Mouse (Mus musculus): ENCODE data around the gene Klhdc9. TPM values are rescaled to one million over a fixed set of nuclear protein-coding genes. Genes with fewer than 3 reads are reported as not detected.

Klhdc9 gene
- polyA plus RNA-seq (2015; fragmentation: Nextera tagmentation; extraction: Ambion mirVana): 4.2 and 4.6 TPM in 2 replicates

DNA sequence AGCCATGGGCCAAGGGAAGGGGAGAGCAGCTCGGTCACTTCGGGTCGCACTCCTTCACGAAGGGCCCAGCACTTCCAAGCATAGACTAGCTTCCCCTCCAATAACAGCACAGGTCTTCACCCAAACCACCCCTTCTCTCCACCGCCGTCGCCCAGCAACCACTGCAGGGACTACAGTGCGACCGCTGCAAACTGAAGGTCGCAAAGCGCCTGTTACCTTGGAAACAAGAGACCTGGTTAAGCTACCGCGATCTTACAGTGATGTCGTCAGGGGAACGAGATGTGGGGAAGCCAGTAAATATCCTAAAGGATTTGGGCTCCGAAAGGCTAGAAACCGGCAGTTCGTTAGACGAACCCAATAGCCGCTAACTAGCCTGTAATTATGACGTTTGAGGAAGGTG lies at the start of gene Klhdc9:
Gene Klhdc9, minus strand, starts transcription at position 143 of the 400 bp plus-strand sequence.
- peaks cover 26% of the 10 kb centered on the region for H3K36me3 ChIP-seq
- WGBS: 1% methylated on average over 21 of the region's 21 CpGs

DNA sequence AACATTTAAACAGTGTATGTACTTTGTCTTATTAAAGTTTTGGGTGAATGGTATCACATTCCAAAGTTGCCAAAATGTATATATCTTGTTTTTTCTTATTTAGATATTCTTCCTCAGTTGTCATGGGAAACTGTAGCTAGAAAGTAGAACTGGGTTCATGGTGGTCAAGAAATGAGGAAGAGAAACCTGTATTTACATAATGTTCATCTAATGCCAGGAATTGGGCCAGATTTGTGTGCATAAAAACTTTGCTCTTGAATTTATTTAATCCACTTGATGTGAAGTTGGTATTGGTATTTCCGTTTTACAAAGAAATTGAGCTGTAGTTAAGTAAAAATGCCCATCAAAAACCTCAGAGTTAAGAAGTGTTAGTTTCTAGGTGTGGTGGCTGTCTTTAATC lies 49.6 kb upstream of the Klhdc9 start:
- Histone ChIP-seq H3K9ac (replicated peaks) (no peak overlapping the region), H3K27me3 (peaks cover 27% of the 10 kb centered on the region), H3K27ac (no peak overlapping the region), H3K4me3 (replicated peaks) (no peak overlapping the region), H3K9me3 (no peaks in the 10 kb centered on the region), H3K4me2 (replicated peaks) (no peak overlapping the region), H3K36me3 (peaks cover 13% of the 10 kb centered on the region), H3K4me1 (replicated peaks) (peaks cover 23% of the 10 kb centered on the region)
- WGBS: 89% methylated on average over 1 of the region's 1 CpGs
- ATAC-seq: no peak

More for the DNA sequence above, at the start of gene Klhdc9:
- Histone ChIP-seq H3K27ac (peak within 1 kb of the TSS; percentile 83), H3K9ac (replicated peaks) (peak within 1 kb of the TSS; percentile 76), H3K27me3 (no peaks in the 10 kb centered on the region), H3K4me3 (replicated peaks) (peak within 1 kb of the TSS; percentile 50), H3K4me2 (replicated peaks) (peak within 1 kb of the TSS; percentile 80), H3K9me3 (no peaks in the 10 kb centered on the region), H3K4me1 (replicated peaks) (peaks cover 19% of the 10 kb centered on the region)
- peak; percentile 97 for ATAC-seq

DNA sequence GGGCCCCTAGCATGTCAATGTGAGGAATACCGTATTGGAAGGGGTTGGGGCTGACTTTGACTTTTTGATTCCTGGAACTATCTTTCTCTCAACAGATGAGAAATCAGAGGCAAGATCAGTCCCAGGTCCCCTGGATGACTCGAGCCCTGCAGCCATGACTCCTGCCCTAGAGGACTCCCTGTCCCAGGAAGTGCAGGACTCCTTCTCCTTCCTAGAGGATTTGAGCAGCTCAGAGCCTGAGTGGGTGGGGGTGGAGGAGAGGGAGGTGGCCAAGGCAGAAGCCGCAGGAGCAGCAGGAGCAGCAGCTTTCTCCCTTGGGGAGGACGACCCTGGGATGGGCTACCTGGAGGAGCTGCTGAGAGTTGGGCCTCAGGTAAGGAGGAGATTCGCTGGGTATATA lies 46.7 kb upstream of the Klhdc9 start:
- Histone ChIP-seq H3K4me2 (replicated peaks) (no peak overlapping the region), H3K27me3 (peaks cover 27% of the 10 kb centered on the region), H3K9me3 (no peaks in the 10 kb centered on the region), H3K4me3 (replicated peaks) (no peak overlapping the region), H3K4me1 (replicated peaks) (no peaks in the 10 kb centered on the region), H3K9ac (replicated peaks) (no peak overlapping the region), H3K27ac (no peak overlapping the region), H3K36me3 (no peaks in the 10 kb centered on the region)
- 77% methylated on average over 5 of the region's 5 CpGs for WGBS
- ATAC-seq: no peak

GRCm38 (mm10) chr1:171402991-171403390 lies 42.4 kb upstream of the Klhdc9 start:
- 85% methylated on average over 6 of the region's 9 CpGs for WGBS
- no peak for ATAC-seq
- no peak overlapping the region for H3K4me2 ChIP-seq (replicated peaks)

GRCm38 (mm10) chr1:171401821-171402220 lies 41.2 kb upstream of the Klhdc9 start:
- no peaks in the 10 kb centered on the region for H3K36me3 ChIP-seq
- H3K27ac ChIP-seq: no peak overlapping the region
- H3K4me2 ChIP-seq (replicated peaks): no peak overlapping the region
- WGBS: 80% methylated on average over 4 of the region's 4 CpGs
- no peak overlapping the region for H3K4me3 ChIP-seq (replicated peaks)
- ATAC-seq: no peak
- 0 out of 2 replicates have a peak, but pooled peaks cover 5% of the 10 kb centered on the region for H3K27me3 ChIP-seq
- no peak overlapping the region for H3K9ac ChIP-seq (replicated peaks)
- no peaks in the 10 kb centered on the region for H3K4me1 ChIP-seq (replicated peaks)
- H3K9me3 ChIP-seq: no peaks in the 10 kb centered on the region

More at GRCm38 (mm10) chr1:171402991-171403390, 42.4 kb upstream of the Klhdc9 start:
- Histone ChIP-seq H3K9me3 (no peaks in the 10 kb centered on the region), H3K27ac (no peak overlapping the region), H3K4me3 (replicated peaks) (no peak overlapping the region), H3K27me3 (peaks cover 14% of the 10 kb centered on the region), H3K4me1 (replicated peaks) (no peaks in the 10 kb centered on the region), H3K9ac (replicated peaks) (no peak overlapping the region), H3K36me3 (no peaks in the 10 kb centered on the region)

DNA sequence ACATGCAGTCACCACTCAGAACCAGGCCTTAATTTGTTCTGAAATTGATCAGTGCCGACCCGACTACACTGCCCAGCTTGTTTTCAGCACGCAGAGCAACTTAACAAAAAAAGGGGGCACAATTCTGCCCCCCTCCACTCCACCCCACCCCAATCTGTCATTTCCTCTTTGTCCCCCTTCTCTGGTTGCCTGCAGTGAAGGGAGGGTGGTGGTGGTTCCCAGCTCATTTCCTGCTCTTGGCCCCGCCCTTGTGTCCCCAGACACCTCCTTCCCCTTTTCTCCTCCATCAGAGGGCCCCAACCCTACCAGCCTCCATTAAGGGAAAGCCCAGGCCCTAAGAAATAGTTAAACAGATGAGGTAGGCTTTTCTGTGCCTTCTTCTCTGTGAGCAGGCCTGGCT lies 29.5 kb upstream of the Klhdc9 start:
- no peaks in the 10 kb centered on the region for H3K4me1 ChIP-seq (replicated peaks)
- H3K27ac ChIP-seq: no peak overlapping the region
- WGBS: 82% methylated on average over 4 of the region's 4 CpGs
- H3K4me3 ChIP-seq (replicated peaks): no peak overlapping the region
- H3K27me3 ChIP-seq: no peaks in the 10 kb centered on the region
- no peaks in the 10 kb centered on the region for H3K9me3 ChIP-seq
- no peak for ATAC-seq
- H3K36me3 ChIP-seq: no peaks in the 10 kb centered on the region
- H3K9ac ChIP-seq (replicated peaks): no peak overlapping the region
- no peak overlapping the region for H3K4me2 ChIP-seq (replicated peaks)

GRCm38 (mm10) chr1:171388376-171389102 lies 27.9 kb upstream of the Klhdc9 start, which contains the start of gene Arhgap30:
Gene Arhgap30 (plus strand): TSS chr1:171388954.
- H3K9ac ChIP-seq (replicated peaks): no peak within 1 kb of the TSS
- H3K4me1 ChIP-seq (replicated peaks): no peaks in the 10 kb centered on the region
- H3K36me3 ChIP-seq: no peaks in the 10 kb centered on the region
- no peak for ATAC-seq
- 87% methylated on average over 15 of the region's 15 CpGs for WGBS
- H3K27me3 ChIP-seq: peaks cover 5% of the 10 kb centered on the region; the same call in 1 of the 2 replicates
- H3K4me3 ChIP-seq (replicated peaks): no peak within 1 kb of the TSS
- H3K4me2 ChIP-seq (replicated peaks): no peak within 1 kb of the TSS
- no peaks in the 10 kb centered on the region for H3K9me3 ChIP-seq
- no peak within 1 kb of the TSS for H3K27ac ChIP-seq

- no peaks in the 10 kb centered on the region for H3K4me1 ChIP-seq (replicated peaks)
- WGBS: 20% methylated on average over 6 of the region's 6 CpGs
- H3K27ac ChIP-seq: no peak overlapping the region
- H3K27me3 ChIP-seq: peaks cover 10% of the 10 kb centered on the region
- no peak overlapping the region for H3K4me2 ChIP-seq (replicated peaks)
- H3K9ac ChIP-seq (replicated peaks): no peak overlapping the region; the same call in 1 of the 2 replicates
- H3K4me3 ChIP-seq (replicated peaks): no peak overlapping the region
- ATAC-seq: 0 out of 2 replicates have a peak, but pooled peaks have one; percentile 19
- no peaks in the 10 kb centered on the region for H3K36me3 ChIP-seq
- H3K9me3 ChIP-seq: no peaks in the 10 kb centered on the region
Measured at GRCm38 (mm10) chr1:171387099-171387498, 26.5 kb upstream of the Klhdc9 start.

DNA sequence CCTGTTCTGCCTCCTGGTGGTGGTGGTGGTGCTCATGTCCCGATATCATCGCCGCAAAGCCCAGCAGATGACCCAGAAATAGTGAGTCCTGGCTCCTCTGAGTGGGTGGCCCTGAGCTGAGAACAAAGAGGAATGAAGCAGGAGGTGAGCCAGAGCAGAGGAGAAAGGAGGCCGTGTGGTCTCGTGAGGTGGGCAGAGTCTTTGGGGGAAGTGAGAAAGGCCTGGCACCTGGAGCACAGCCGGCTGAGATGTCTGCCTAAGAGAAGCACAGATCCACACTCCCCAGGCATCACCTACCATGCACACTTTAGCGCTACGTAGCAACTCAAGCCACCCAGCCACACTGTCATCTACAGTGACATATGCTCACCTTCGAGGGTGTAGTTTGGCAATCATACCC lies 24.6 kb upstream of the Klhdc9 start:
- peaks cover 6% of the 10 kb centered on the region; the same call in 1 of the 2 replicates for H3K4me1 ChIP-seq (replicated peaks)
- H3K27me3 ChIP-seq: peaks cover 22% of the 10 kb centered on the region
- WGBS: 69% methylated on average over 9 of the region's 9 CpGs
- no peak overlapping the region for H3K4me3 ChIP-seq (replicated peaks)
- no peaks in the 10 kb centered on the region for H3K36me3 ChIP-seq
- no peak overlapping the region for H3K27ac ChIP-seq
- H3K4me2 ChIP-seq (replicated peaks): no peak overlapping the region
- no peak overlapping the region for H3K9ac ChIP-seq (replicated peaks)
- no peaks in the 10 kb centered on the region for H3K9me3 ChIP-seq
- no peak for ATAC-seq

DNA sequence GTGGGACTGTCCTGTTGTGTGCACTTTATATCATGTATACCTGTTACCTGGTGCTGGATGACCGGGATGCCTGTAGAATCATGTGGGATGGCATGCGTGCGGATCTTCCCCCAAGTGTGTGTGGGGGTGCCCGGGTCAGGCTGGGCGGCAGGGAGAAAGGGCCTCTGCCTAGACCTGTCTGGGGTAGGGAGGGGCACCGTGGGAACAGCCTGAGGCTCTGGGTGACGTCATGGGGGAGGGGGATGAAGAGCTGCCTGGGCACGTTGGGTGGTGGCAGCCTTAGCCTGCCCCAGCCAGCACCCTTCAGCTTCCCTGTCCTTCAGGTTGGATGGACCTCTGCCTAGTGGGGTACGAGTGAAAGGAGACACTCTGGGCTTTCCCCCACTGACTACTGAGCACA lies 23.8 kb upstream of the Klhdc9 start:
- 69% methylated on average over 9 of the region's 9 CpGs for WGBS
- Histone ChIP-seq H3K4me2 (replicated peaks) (no peak overlapping the region), H3K36me3 (no peaks in the 10 kb centered on the region), H3K4me1 (replicated peaks) (peaks cover 13% of the 10 kb centered on the region), H3K4me3 (replicated peaks) (no peak overlapping the region), H3K27ac (no peak overlapping the region), H3K27me3 (peaks cover 25% of the 10 kb centered on the region), H3K9ac (replicated peaks) (no peak overlapping the region), H3K9me3 (no peaks in the 10 kb centered on the region)
- ATAC-seq: no peak

DNA sequence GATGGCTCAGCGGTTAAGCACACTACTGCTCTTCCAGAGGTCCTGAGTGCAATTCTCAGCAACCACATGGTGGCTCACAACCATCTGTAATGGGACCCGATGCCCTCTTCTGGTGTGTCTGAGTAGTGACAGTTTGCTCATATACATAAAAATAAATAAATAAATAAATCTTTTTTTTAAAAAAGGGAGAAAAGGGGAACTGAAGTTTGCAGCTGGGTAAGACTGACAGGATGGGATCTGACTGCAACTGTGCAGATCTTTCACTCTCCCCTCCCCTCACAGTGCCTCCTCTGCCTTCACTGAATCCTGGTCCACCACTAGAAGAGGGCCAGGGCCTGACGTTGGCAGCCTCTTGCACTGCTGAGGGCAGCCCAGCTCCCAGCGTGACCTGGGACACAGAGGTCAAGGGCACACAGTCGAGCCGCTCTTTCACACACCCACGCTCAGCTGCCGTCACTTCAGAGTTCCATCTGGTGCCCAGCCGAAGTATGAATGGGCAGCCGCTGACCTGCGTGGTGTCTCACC lies 21.6 kb upstream of the Klhdc9 start:
- WGBS: 84% methylated on average over 11 of the region's 11 CpGs
- ATAC-seq: no peak
- H3K27me3 ChIP-seq: peaks cover 25% of the 10 kb centered on the region
- no peaks in the 10 kb centered on the region for H3K36me3 ChIP-seq
- no peak overlapping the region for H3K4me2 ChIP-seq (replicated peaks)
- H3K4me3 ChIP-seq (replicated peaks): no peak overlapping the region
- peaks cover 13% of the 10 kb centered on the region for H3K4me1 ChIP-seq (replicated peaks)
- H3K27ac ChIP-seq: no peak overlapping the region
- no peak overlapping the region for H3K9ac ChIP-seq (replicated peaks)
- no peaks in the 10 kb centered on the region for H3K9me3 ChIP-seq

GRCm38 (mm10) chr1:171379935-171380599 lies 19.5 kb upstream of the Klhdc9 start:
- whole genome bisulfite sequencing: 2% methylated on average over 31 of the region's 31 CpGs
- peak overlapping the region; percentile 60 for H3K9ac ChIP-seq (replicated peaks)
- H3K4me1 ChIP-seq (replicated peaks): peaks cover 13% of the 10 kb centered on the region
- H3K36me3 ChIP-seq: no peaks in the 10 kb centered on the region
- H3K4me2 ChIP-seq (replicated peaks): peak overlapping the region; percentile 59
- H3K27me3 ChIP-seq: peaks cover 25% of the 10 kb centered on the region
- peak overlapping the region; percentile 38 for H3K4me3 ChIP-seq (replicated peaks)
- peak; percentile 88 for ATAC-seq
- no peak overlapping the region; the same call in 1 of the 2 replicates for H3K27ac ChIP-seq
- no peaks in the 10 kb centered on the region for H3K9me3 ChIP-seq
